Mouse (Mus musculus) lung, postnatal 14 days (tissue): Measurements from ENCODE around the gene Sdr39u1.

Source experiments
- DNase-seq: peaks from one replicate; pipeline ENCODE4 v3.0.0; 2021

Sdr39u1 gene

DNA sequence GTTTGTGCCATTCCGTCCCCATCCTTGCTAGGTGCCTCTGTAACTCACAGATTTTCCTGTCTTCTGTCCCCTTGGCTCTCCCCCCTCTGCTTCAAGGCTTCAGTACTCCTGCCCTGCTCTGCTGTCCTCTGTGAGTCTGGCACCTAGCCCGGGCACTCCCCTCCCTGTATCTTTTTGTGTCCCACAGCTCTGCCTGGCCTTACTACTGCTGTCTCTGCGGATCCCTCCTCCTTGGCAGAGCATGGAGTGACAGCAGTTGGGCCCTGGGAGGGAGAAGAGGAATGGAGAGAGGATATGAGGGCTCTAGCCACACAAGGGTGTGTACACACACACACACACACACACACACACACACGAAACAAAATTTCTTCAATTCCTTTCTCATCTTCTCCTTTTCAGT lies 15.9 kb downstream of the Sdr39u1 start, which contains the start of gene Cbln3:
TSS of gene Cbln3 (minus strand) at position 227 of the 400 bp plus-strand sequence.
- DNase-seq = peak; percentile 72

DNA sequence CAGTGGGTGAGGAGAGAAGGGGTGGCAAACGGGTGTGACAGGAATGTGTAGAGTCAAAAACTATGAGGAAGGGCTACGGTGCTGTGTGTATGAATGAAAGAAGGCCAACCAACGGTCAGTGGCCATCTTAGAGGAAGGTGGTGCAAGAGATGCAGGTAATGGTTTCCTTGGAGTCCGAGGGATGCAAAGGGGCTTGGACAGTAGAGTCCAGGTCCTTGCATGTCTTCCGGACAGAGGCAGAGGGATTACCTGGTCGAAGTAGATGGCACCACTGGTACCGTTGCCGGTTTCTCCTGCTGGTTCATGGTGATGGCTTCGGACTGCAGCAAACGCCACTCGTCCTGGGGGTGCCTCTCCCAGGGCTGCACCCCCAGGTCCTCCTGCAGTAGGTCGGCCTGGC lies 16.4 kb downstream of the Sdr39u1 start:
- no peak for DNase-seq

DNA sequence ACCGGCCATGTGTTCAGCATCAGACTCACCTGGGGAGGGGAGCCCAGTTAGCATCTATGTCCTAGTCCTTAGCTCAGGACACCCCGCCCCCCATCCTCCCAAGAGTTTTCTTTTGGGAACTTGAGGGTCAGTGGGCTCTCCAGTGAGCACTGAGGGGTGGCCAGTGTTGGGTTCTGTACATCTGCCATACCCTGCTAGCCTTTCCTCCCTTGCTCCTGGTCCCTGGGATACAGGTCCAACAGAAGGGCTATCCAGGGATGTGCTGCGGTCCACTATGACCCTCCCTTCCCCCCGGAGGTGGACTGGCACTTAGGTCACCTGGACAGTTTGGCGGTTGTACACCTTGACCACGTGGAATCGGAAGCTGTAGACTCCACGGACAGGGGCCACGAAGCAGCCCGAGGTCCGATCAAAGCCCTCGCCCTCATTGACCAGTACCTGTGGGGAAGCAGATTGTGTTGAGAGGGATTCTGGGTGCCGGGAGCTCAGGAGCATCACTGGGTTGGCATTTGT lies 16.9 kb downstream of the Sdr39u1 start:
- no peak for DNase-seq

DNA sequence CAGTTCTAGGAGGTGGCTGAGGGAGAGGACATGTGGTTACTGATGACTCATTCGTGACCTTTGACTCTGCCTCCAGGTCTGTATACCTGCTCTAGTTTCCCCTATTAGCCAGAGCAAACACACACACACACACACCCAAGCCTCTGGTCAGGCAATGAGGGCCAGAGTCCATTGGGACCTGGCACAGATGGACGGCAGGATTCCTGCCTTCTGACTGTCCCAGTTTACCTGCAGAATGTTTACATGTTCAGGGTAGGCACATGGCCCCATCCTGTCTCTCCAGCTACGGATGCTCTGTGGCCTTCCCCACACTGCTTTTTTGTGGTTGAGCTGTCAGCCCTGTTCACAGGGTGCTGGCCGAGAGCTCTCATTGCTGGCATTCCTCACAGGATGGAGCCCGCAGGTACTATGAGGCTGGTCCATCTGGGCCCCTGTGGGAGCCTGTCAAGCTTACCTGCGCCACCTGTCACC lies 17.9 kb downstream of the Sdr39u1 start:
- no peak for DNase-seq

DNA sequence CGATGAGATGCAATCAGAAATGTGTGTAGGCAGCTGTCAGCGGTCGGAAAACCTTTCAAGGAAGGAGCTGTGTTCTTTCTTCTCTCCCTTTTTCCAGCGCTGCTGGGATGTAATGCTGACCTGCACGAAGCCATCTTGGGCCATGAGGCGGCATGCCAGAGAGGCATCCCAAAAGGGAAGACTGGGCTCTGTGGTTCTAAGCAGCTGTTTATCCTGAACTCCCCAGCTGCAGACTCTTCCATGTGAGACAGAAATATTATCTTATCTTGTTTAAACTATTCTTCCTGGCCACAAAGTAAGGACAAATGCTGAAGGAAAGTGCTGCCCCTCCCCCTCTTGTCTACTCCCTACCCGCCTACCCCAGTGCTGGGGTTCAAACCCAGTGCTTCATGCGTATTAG lies 19.1 kb downstream of the Sdr39u1 start:
- DNase-seq = no peak

DNA sequence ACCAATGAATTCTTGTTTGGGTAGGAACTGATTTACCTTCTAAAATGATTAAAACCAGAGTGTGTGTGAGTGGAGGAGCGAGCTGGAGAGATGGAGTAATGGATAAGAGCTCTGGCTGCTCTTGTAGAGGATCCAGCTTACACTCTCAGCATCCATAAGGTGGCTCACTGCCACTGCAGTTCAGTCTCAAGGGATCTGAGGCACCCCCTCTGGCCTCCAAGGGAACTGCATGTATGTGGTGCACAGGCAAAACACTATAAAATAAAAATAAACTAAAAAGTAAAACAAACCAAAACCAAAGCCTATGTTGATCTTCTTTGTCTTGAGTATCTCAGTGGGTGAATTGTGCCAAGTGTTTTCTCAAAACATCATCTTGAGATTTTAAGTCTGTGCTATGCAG lies 20.5 kb downstream of the Sdr39u1 start:
- DNase-seq = peak; percentile 85

DNA sequence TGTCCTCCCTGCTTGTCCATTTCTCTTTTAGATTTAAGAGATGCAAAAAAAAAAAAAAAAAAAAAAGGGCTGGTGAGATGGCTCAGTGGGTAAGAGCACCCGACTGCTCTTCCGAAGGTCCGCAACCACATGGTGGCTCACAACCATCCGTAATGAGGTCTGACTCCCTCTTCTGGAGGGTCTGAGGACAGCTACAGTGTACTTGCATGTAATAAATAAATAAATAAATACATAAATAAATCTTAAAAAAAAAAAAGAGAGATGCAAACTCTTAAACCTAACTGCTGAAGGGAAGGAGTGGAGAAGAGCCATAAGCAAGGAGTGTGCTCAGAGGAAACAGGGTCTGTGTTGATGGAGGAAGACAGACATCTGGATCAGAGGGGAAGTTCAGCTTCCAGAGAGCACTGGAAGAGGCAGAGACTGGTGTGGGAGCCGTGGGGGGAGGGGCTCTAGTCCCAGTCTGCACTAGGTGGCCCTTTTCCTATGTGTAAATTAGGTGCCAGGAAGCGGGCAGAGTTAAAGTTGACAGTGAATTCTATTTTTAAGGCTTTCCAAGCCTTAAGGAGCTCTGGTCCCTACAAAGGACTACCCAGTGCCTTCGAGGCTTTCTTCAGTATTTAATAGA lies 21.7 kb downstream of the Sdr39u1 start:
- no peak for DNase-seq

DNA sequence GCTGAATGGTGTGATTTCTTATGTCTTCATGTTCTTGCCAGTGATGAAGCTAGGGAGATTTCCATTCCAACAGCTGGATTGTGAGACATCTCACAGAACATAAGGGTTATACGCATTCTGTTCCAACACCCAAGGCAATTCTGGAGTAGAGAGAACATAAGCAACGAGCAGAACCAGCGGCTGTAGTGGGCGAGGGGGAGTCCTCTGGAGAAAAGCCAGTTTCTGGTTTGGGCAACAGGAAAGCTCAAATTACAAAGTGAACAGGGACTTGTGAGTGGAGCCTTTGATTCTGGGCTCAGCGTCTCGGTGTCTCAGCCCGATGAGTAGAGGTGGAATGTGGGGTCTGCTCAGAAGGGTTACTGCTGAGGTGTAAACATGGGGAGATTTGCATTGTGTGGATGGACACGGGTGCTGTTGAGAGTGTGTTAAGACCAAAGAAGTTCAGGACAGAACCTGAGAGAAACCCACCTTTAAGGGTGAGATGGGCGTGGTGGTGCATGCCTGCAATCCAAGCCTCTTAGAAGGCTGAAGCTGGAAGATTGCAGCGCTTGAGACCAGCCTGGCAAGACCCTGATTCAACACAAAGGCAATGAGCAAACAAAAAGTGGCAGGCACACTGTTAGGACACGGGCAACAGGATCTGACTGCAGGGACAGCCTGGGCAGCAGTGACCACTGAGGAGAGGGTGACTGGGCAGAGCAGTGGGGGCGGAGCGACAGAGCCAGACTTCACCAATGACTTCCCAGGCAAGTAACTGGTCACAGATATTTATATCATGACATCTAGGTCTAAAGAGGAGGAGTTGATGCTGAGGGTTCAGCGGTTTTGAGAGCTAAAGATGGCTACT lies 22.4 kb downstream of the Sdr39u1 start:
- DNase-seq = no peak

DNA sequence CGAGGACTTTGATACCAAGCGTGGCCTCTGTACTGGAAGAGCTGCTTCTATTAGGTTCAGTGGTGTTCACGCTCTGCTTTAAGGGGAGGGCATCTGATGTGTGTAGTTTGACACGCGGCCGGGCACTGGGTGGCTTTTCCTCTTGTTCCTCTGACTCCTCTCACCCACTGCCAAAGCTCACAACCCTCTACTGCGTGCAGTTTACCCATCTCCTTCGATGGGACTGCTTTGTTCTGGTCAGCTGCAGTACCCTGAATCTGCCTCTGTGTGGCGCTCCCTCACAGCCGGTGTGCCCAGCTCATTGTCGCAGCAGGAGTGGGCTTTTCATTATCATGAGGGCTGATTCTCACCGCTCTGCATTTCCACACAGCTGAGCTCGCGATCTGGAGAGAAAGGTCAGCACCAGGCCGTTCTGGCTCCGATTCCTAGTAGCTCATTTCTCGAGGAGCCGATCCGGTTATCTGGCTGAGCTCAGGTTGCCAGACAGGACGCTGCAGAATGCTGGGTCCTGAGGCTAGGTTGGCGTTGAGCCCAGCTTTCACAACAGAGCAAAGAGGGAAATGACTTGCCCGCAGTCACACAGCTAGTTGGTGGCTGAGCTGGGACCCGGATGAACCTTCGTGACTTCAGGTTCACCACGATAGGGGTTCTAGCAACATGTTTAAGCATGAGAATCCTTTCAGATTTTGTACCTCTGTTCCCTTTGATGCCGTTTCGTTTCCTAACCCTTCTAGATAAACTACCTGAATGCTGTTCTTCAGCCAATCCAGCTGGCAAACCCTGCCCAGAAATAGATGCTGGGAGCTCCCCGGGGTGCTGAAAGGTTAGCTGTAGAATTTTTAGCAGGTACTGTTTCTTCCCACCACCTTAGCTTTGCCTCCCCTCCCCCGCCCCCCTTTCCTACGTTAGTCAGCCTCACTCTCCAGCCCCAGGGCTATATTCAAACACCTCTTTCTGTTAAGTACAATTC lies 26.1 kb downstream of the Sdr39u1 start:
- DNase-seq = peak; percentile 81

DNA sequence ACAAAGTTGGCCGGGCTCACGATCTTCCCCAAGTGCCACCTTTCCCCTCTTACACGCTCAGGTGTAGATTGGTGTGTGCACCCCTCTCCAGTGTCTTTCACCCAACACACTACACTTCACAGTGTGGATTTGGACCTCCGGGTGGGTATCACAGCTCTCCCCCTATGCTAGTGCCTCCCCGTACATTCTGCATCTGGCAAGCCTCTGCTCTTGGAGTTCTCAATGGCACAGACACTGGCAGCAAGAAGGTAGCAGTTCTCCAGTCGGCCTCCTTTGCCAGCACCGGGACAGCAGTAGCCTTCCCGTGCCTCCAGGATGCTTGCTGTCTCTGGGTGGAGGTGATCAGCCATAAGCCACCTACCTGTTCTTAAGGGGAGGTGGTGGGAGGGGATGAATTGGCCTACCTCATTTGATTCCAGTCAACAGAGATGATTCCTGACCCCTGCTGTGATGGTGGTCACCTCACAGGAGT lies 26.8 kb downstream of the Sdr39u1 start:
- DNase-seq = no peak

DNA sequence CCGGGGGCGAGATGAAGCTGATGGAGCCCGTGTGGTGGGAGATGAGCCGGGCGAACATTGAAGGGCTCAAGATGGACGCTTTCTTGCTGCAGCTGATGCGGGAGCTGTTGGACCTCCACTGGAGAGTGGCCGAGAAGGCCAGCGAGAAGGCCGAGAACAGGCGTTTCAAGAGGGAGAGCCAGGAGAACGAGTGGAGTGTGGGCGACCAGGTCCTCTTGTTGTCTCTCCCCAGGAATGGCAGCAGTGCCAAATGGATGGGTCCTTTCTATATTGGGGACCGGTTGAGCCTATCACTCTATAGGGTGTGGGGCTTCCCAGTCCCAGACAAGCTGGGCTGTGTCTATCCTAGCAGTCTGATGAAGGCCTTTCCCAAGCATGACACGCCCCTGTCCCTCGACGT lies 27.5 kb downstream of the Sdr39u1 start:
- DNase-seq = no peak

DNA sequence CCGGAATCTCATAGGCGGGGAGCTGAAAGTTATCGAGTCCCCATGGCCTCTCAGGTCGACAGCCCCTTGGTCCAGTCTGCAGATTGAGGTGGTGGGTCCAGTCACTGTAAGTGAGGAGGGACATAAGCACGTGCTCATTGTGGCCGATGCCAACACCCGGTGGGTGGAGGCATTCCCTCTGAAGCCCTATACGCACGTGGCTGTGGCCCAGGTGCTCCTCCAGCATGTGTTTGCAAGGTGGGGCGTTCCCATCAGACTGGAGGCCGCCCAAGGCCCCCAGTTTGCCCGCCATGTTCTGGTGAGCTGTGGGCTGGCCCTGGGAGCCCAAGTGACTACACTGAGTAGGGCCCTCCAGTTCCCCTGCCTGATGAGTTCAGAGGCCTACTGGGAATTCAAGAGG lies 28.1 kb downstream of the Sdr39u1 start:
- DNase-seq = no peak

DNA sequence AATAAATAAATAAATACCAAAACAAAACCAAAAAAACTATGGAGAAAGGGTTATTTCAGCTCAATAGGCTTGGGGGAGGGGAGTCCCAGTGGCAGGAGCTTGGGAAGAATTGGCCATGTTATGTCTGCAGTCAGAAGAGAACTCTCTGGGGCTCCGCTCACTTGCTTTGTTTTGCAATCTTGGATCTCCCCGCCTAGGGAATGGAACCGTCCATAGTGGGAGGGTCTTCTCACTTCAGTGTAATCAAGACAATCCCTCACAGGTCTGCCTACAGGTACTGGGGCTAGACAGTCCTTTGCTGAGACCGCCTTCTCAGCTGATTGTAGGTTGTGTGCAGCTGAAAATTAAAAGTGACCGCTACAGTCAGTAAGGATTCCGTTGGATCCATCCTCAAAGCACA lies 30.6 kb downstream of the Sdr39u1 start:
- no peak for DNase-seq

DNA sequence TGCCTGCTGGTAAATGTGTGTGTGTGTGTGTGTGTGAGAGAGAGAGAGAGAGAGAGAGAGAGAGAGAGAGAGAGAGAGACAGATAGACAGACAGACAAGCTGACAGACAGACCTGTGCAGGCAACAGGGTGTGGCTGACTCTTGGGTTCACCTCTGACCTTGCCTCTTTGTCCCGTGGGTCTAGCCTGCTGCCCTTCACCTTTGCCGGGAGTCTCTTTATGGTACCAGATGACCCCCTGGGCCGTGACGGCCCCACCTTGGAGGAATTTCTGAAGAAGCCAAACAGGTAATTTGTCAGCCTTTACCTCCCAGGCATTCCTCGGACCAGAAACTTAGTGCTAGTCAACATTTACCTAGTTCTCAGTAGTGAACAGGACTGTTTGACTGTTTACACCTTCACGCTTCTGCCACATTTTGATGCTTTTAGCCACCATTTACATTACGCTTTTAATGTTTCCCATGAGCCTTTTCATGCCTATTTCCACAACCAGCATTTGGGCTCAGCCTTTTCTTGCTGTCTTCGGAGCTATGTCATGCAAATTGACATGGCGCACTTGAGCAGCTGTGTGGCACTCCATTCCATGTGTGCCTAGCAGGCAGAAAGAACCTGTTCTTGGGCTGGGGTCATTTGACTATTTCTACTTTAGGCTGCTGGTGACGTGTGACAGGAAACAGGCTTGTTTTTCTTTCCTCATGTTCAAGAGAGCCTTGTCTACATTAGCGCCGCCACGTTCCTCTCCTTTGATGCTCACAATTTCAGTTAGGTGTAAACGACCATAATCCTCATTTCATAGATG lies 31.7 kb downstream of the Sdr39u1 start:
- DNase-seq = no peak

DNA sequence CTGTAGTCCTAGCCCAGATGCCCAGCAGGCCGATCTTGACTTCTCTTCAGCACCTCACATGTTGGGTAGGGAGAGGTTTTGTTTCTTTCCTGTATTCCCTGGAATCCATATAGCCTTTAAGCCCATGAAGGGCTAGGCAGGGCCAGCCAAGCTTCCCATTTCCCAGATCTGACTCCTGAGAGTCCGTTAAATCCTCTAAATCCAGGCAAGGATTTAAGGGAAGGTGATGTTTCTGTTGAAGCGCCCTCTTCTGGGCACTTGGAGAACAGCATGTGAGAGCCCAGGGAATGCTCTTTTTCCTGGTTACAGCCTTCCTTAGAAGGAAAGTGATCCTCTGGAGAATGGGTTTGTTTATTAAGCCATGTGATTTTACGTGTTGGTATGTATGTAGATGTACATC lies 33.1 kb downstream of the Sdr39u1 start:
- peak; percentile 76 for DNase-seq

DNA sequence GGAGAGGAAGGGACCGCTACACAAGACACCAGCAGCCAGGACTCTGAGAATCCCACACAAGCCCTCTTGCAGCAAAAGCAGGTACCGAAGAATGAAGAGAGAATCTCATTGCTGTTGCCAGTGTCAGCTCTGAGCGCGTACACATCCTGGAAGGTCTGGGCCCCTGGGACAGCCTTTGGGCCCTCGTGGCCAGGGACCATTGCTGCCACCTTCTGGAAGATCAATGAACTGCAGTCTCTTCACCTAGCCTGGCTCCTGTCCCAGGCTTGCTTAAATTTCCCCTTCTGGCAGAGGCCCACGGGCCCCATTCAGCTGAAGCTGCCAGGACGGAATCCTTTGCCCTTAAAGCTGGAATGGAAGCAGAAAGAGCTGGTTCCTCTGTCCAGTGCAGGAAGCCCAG lies 36.3 kb downstream of the Sdr39u1 start:
- peak; percentile 87 for DNase-seq

DNA sequence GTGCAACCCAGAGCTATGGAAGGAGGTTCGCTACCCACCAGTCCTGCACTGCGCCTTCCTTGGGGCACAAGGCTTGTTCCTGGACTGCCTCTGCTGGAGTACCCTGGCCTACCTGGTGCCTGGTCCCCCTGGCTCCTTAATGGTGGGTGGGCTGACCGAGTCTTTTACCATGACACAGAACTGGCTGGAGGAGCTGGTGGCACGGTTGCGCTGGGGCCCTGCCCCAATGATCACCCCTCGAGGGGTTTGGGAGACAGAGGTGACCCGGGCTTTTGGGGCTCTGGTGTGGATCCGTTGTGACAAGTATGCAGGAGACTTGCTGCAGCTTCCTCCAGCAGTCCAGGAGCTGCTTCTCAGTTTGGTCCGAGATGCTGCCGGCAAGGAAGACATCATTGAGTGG lies 37.1 kb downstream of the Sdr39u1 start:
- DNase-seq = no peak

DNA sequence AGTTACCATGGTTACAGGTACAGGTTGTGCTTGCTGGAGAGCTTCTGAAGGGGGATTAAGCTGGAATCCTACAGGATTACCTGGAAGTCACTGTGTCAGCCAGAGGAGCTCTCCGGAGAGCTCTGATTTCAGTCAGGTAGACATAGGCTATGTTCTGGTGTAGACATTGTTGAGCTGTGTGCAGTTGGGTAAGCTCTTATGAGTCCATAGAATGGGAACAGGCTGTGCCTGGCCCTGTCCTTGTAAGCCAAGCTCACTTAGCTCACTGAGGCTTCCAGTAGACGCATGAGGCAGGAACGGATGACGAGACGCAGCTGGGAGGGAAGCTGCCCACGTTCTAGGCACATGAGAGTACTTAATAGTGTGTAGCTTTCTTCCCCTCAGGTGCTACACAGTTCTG lies 37.9 kb downstream of the Sdr39u1 start:
- DNase-seq = no peak

DNA sequence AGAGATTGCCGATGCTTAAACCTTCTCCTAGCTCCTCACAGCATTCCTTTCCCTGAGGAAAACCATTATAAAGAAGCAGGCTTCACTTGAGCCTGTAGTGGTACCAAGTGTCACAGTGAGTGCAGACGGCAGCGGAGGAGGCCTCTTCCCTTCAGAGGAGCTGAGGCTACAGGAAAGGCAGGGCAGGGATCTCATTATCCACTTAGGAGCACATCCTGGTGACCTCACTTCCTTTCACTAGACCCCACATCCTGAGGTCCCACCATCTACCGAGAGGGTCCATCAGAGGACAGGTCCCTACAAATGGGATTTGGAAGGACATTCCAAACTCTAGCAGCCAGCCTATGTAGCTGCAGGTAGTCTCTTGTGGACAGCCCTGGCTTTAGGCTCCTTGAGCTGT lies 42.5 kb downstream of the Sdr39u1 start:
- DNase-seq = peak; percentile 26

DNA sequence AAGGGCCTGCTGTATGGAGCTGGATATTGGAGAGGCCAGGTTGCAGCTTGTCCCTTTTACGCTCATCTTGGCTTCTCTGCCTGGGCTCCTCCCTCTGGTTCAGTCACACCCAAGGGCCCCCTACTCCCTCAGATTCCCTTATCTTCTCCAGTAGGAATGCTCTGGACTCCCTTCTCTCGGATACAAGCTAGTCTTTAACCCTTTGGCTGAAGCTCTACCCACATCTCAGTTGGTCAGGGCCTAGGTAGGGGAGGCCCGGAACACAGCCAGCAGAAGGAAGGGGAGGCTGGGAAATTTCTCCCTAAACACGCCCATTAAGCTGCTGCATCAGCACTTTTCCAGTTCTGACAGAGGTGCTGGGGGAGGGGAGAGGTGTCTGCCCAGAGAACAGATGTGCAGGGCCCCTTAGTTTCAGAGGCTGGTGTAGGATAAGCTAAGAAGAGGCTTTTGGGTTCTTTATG lies 45.0 kb downstream of the Sdr39u1 start:
- DNase-seq = peak; percentile 34

DNA sequence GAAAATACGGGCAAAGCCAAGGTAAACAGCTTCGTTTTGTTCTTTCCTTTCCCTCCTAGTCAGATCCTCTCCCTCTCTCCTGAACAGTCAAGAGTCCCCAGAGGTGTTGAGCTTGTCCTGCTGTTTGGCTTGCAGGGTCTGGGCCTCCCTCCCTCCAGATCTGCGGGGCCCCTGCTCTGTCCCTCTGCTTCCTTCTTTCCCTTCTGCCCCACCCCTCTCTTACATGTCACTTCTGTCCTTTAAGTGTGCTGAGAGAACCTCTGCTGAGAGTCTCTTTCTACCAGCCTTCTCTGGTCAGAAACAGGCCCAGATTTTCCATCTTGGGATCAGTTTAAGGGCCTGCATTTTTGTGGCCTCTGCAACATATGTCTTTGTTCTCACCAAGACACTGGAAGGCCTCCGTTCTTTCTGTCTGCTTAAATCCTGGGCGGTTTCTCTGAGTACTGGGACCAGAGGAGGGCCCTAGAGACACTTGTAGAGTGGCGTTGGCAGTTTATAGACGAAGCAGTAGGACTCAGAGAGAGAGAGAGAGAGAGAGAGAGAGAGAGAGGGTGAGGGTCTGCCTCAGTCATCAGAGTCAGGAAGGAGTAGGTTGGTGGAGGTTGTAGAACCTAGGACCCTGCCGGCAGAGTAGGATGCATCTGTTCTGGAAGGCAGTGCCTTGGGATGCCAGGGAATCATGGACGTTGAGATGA lies 45.5 kb downstream of the Sdr39u1 start:
- DNase-seq = peak; percentile 24
